Mouse (Mus musculus) cerebellum, adult 2 months (tissue): ENCODE data around the gene Nfs1.

Experiments
- CTCF ChIP-seq: fragments of 200-500 bp; IDR thresholded peaks from 2 replicates; pipeline ENCODE4 v1.5.1; 2011; ENCODE audit warnings: low read depth, mild to moderate bottlenecking, control low read depth, low read length, moderate library complexity, borderline replicate concordance; ENCODE audit not compliant: insufficient read depth
- POLR2A ChIP-seq: fragments of 200-500 bp; IDR thresholded peaks from 2 replicates; pipeline ENCODE4 v1.6.1; 2011; ENCODE audit warnings: low read length, control low read depth, borderline replicate concordance; ENCODE audit not compliant: insufficient read depth

- peak; percentile 9; the same call in 1 of the 2 replicates for TF ChIP-seq CTCF
- peak; percentile 70; the same call in 1 of the 2 replicates for TF ChIP-seq POLR2A
Observed at GRCm38 (mm10) chr2:156143953-156144724, at the start of gene Nfs1, which contains the start of gene Romo1.
